Mouse (Mus musculus): ENCODE results near the gene Cpne8. TPM values are rescaled to one million over a fixed set of nuclear protein-coding genes. Genes with fewer than 3 reads are reported as not detected.

Cpne8 gene
- total RNA-seq, 2 experiments from 2014 or later: 30.5 to 30.6 TPM

- TF ChIP-seq CTCF (conservative IDR thresholded peaks at IDR 0.05): no peak
- H3K4me3 ChIP-seq: no peak overlapping the region
- DNase-seq (ENCODE audit: low spot score in 2 of 2): no peak
- H3K27ac ChIP-seq: no peak overlapping the region
Observed at GRCm38 (mm10) chr15:90603676-90604075, 75.6 kb downstream of the Cpne8 start.

- Histone ChIP-seq H3K27ac (no peak overlapping the region), H3K4me3 (0 out of 2 replicates have a peak overlapping the region, but pooled peaks have one; percentile 20)
- no peak for DNase-seq (ENCODE audit: low spot score in 2 of 2)
- no peak for TF ChIP-seq CTCF (conservative IDR thresholded peaks at IDR 0.05)
Observed at GRCm38 (mm10) chr15:90597715-90598497, 81.3 kb downstream of the Cpne8 start.

GRCm38 (mm10) chr15:90595592-90595991, 83.6 kb downstream of the Cpne8 start:
- TF ChIP-seq CTCF (conservative IDR thresholded peaks at IDR 0.05): no peak
- no peak overlapping the region for H3K4me3 ChIP-seq
- DNase-seq (ENCODE audit: low spot score in 2 of 2): no peak
- H3K27ac ChIP-seq: no peak overlapping the region

GRCm38 (mm10) chr15:90589587-90589986, 89.6 kb downstream of the Cpne8 start:
- Histone ChIP-seq H3K4me3 (no peak overlapping the region), H3K27ac (no peak overlapping the region)
- no peak for TF ChIP-seq CTCF (conservative IDR thresholded peaks at IDR 0.05)
- DNase-seq (ENCODE audit: low spot score in 2 of 2): no peak

- DNase-seq (ENCODE audit: low spot score in 2 of 2): no peak
- Histone ChIP-seq H3K27ac (no peak overlapping the region), H3K4me3 (no peak overlapping the region)
- no peak for TF ChIP-seq CTCF (conservative IDR thresholded peaks at IDR 0.05)
Observed at GRCm38 (mm10) chr15:90577402-90577801, 101.8 kb downstream of the Cpne8 start.

- no peak for TF ChIP-seq CTCF (conservative IDR thresholded peaks at IDR 0.05)
- no peak overlapping the region for H3K27ac ChIP-seq
- no peak for DNase-seq (ENCODE audit: low spot score in 2 of 2)
Observed at GRCm38 (mm10) chr15:90569246-90569645, 110.0 kb downstream of the Cpne8 start.

GRCm38 (mm10) chr15:90568050-90568449, 111.2 kb downstream of the Cpne8 start:
- H3K27ac ChIP-seq: no peak overlapping the region
- no peak for DNase-seq (ENCODE audit: low spot score in 2 of 2)
- no peak for TF ChIP-seq CTCF (conservative IDR thresholded peaks at IDR 0.05)
- H3K4me3 ChIP-seq: no peak overlapping the region

More at GRCm38 (mm10) chr15:90569246-90569645, 110.0 kb downstream of the Cpne8 start:
- no peak overlapping the region for H3K4me3 ChIP-seq

- TF ChIP-seq CTCF (conservative IDR thresholded peaks at IDR 0.05): no peak
- Histone ChIP-seq H3K27ac (no peak overlapping the region), H3K4me3 (no peak overlapping the region)
- DNase-seq (ENCODE audit: low spot score in 2 of 2): no peak
Observed at GRCm38 (mm10) chr15:90563996-90564395, 115.2 kb downstream of the Cpne8 start.

GRCm38 (mm10) chr15:90561613-90562012, 117.6 kb downstream of the Cpne8 start:
- Histone ChIP-seq H3K4me3 (no peak overlapping the region), H3K27ac (no peak overlapping the region)
- no peak for TF ChIP-seq CTCF (conservative IDR thresholded peaks at IDR 0.05)
- no peak for DNase-seq (ENCODE audit: low spot score in 2 of 2)

- no peak for TF ChIP-seq CTCF (conservative IDR thresholded peaks at IDR 0.05)
- H3K4me3 ChIP-seq: no peak overlapping the region
- no peak overlapping the region for H3K27ac ChIP-seq
- no peak for DNase-seq (ENCODE audit: low spot score in 2 of 2)
Observed at GRCm38 (mm10) chr15:90548589-90548988, 130.6 kb downstream of the Cpne8 start.

GRCm38 (mm10) chr15:90543447-90543846, 135.8 kb downstream of the Cpne8 start:
- TF ChIP-seq CTCF (conservative IDR thresholded peaks at IDR 0.05): no peak
- no peak for DNase-seq (ENCODE audit: low spot score in 2 of 2)
- H3K4me3 ChIP-seq: no peak overlapping the region
- H3K27ac ChIP-seq: no peak overlapping the region

- H3K4me3 ChIP-seq: no peak overlapping the region
- no peak for TF ChIP-seq CTCF (conservative IDR thresholded peaks at IDR 0.05)
- H3K27ac ChIP-seq: no peak overlapping the region
- DNase-seq (ENCODE audit: low spot score in 2 of 2): no peak
Observed at GRCm38 (mm10) chr15:90542126-90542525, 137.1 kb downstream of the Cpne8 start.

- Histone ChIP-seq H3K27ac (no peak overlapping the region), H3K4me3 (no peak overlapping the region)
- no peak for TF ChIP-seq CTCF (conservative IDR thresholded peaks at IDR 0.05)
- no peak for DNase-seq (ENCODE audit: low spot score in 2 of 2)
Observed at GRCm38 (mm10) chr15:90536311-90537202, 142.7 kb downstream of the Cpne8 start.

All from layer of hippocampus, adult 2 months (tissue).